Mouse (Mus musculus): Measurements from ENCODE around the gene Cyp2d26. TPM values are rescaled to one million over a fixed set of nuclear protein-coding genes. Genes with fewer than 3 reads are reported as not detected.
A peak's percentile ranks its signal among the peaks of the same experiment; 100 is the strongest.

Cyp2d26 gene
- 0.09 TPM in 1 of 2 replicates, not detected in the other for polyA plus RNA-seq (2015; fragmentation: Nextera tagmentation; extraction: Ambion mirVana)

- ATAC-seq: no peak
- no peak within 1 kb of the TSS for H3K4me3 ChIP-seq
- H3K4me1 ChIP-seq: no peaks in the 10 kb centered on the region
- no peaks in the 10 kb centered on the region for H3K9me3 ChIP-seq (replicated peaks)
- no peak within 1 kb of the TSS for H3K9ac ChIP-seq
- H3K27ac ChIP-seq: no peak within 1 kb of the TSS
- no peaks in the 10 kb centered on the region for H3K36me3 ChIP-seq (ENCODE audit: poor library complexity, severe bottlenecking)
- no peaks in the 10 kb centered on the region for H3K27me3 ChIP-seq
- H3K4me2 ChIP-seq: no peak within 1 kb of the TSS
- WGBS: 86% methylated on average over 5 of the region's 5 CpGs
These were observed at the start of gene Cyp2d26 for GRCm38 (mm10) chr15:82794277-82794676. Cyp2d26 (minus strand) TSS chr15:82794294.

GRCm38 (mm10) chr15:82839146-82839545 is 45.1 kb upstream of the Cyp2d26 start:
- Histone ChIP-seq H3K27ac (no peak overlapping the region), H3K9me3 (replicated peaks) (no peaks in the 10 kb centered on the region), H3K4me3 (no peak overlapping the region), H3K4me1 (no peaks in the 10 kb centered on the region), H3K27me3 (no peaks in the 10 kb centered on the region), H3K36me3 (ENCODE audit: poor library complexity, severe bottlenecking) (no peaks in the 10 kb centered on the region), H3K4me2 (no peak overlapping the region), H3K9ac (no peak overlapping the region)
- ATAC-seq: no peak
- WGBS: 94% methylated on average over 3 of the region's 3 CpGs

- Histone ChIP-seq H3K4me3 (no peak overlapping the region), H3K36me3 (ENCODE audit: poor library complexity, severe bottlenecking) (no peaks in the 10 kb centered on the region), H3K9me3 (replicated peaks) (no peaks in the 10 kb centered on the region), H3K27ac (no peak overlapping the region), H3K9ac (no peak overlapping the region), H3K27me3 (no peaks in the 10 kb centered on the region), H3K4me2 (no peak overlapping the region), H3K4me1 (0 out of 2 replicates have a peak, but pooled peaks cover 2% of the 10 kb centered on the region)
- no peak for ATAC-seq
- 87% methylated on average over 6 of the region's 6 CpGs for WGBS
These were observed 35.8 kb upstream of the Cyp2d26 start for GRCm38 (mm10) chr15:82829917-82830316.

- H3K9me3 ChIP-seq (replicated peaks): no peaks in the 10 kb centered on the region
- no peaks in the 10 kb centered on the region for H3K27me3 ChIP-seq
- ATAC-seq: no peak
- H3K4me3 ChIP-seq: no peak overlapping the region
- peaks cover 13% of the 10 kb centered on the region for H3K4me1 ChIP-seq
- no peak overlapping the region for H3K9ac ChIP-seq
- H3K36me3 ChIP-seq (ENCODE audit: poor library complexity, severe bottlenecking): no peaks in the 10 kb centered on the region
- H3K4me2 ChIP-seq: no peak overlapping the region
- H3K27ac ChIP-seq: no peak overlapping the region
These were observed 31.8 kb upstream of the Cyp2d26 start for GRCm38 (mm10) chr15:82825866-82826265.

GRCm38 (mm10) chr15:82822347-82822746 is 28.3 kb upstream of the Cyp2d26 start:
- H3K4me3 ChIP-seq: no peak overlapping the region
- ATAC-seq: no peak

GRCm38 (mm10) chr15:82821657-82822056 is 27.6 kb upstream of the Cyp2d26 start:
- 96% methylated on average over 1 of the region's 1 CpGs for WGBS
- H3K4me2 ChIP-seq: no peak overlapping the region
- no peak overlapping the region for H3K9ac ChIP-seq
- H3K4me1 ChIP-seq: peaks cover 11% of the 10 kb centered on the region
- H3K9me3 ChIP-seq (replicated peaks): no peaks in the 10 kb centered on the region
- H3K4me3 ChIP-seq: no peak overlapping the region
- ATAC-seq: no peak
- H3K27me3 ChIP-seq: no peaks in the 10 kb centered on the region
- 0 out of 2 replicates have a peak, but pooled peaks cover 3% of the 10 kb centered on the region for H3K36me3 ChIP-seq (ENCODE audit: poor library complexity, severe bottlenecking)
- no peak overlapping the region for H3K27ac ChIP-seq

More at GRCm38 (mm10) chr15:82822347-82822746, 28.3 kb upstream of the Cyp2d26 start:
- 90% methylated on average over 3 of the region's 4 CpGs for WGBS
- H3K9ac ChIP-seq: no peak overlapping the region
- H3K4me1 ChIP-seq: peaks cover 11% of the 10 kb centered on the region
- 0 out of 2 replicates have a peak, but pooled peaks cover 3% of the 10 kb centered on the region for H3K36me3 ChIP-seq (ENCODE audit: poor library complexity, severe bottlenecking)
- H3K27me3 ChIP-seq: no peaks in the 10 kb centered on the region
- no peaks in the 10 kb centered on the region for H3K9me3 ChIP-seq (replicated peaks)
- H3K4me2 ChIP-seq: no peak overlapping the region
- H3K27ac ChIP-seq: 0 out of 2 replicates have a peak overlapping the region, but pooled peaks have one; percentile 12

GRCm38 (mm10) chr15:82815296-82815695 is 21.2 kb upstream of the Cyp2d26 start:
- WGBS: 91% methylated on average over 4 of the region's 4 CpGs

GRCm38 (mm10) chr15:82814806-82815205 is 20.7 kb upstream of the Cyp2d26 start:
- no peaks in the 10 kb centered on the region for H3K9me3 ChIP-seq (replicated peaks)
- H3K36me3 ChIP-seq (ENCODE audit: poor library complexity, severe bottlenecking): peaks cover 35% of the 10 kb centered on the region
- no peak overlapping the region for H3K27ac ChIP-seq
- no peaks in the 10 kb centered on the region for H3K27me3 ChIP-seq
- 61% methylated on average over 4 of the region's 4 CpGs for WGBS
- H3K9ac ChIP-seq: no peak overlapping the region
- H3K4me2 ChIP-seq: no peak overlapping the region
- 0 out of 2 replicates have a peak, but pooled peaks have one; percentile 50 for ATAC-seq
- peaks cover 2% of the 10 kb centered on the region; the same call in 1 of the 2 replicates for H3K4me1 ChIP-seq
- no peak overlapping the region for H3K4me3 ChIP-seq

More at GRCm38 (mm10) chr15:82815296-82815695, 21.2 kb upstream of the Cyp2d26 start:
- Histone ChIP-seq H3K4me3 (no peak overlapping the region), H3K9ac (no peak overlapping the region), H3K27me3 (no peaks in the 10 kb centered on the region), H3K4me1 (no peaks in the 10 kb centered on the region), H3K36me3 (ENCODE audit: poor library complexity, severe bottlenecking) (peaks cover 30% of the 10 kb centered on the region), H3K4me2 (no peak overlapping the region), H3K9me3 (replicated peaks) (no peaks in the 10 kb centered on the region), H3K27ac (no peak overlapping the region)
- ATAC-seq: no peak

GRCm38 (mm10) chr15:82814321-82814720 is 20.2 kb upstream of the Cyp2d26 start:
- H3K4me3 ChIP-seq: no peak overlapping the region
- no peak for ATAC-seq
- H3K9me3 ChIP-seq (replicated peaks): no peaks in the 10 kb centered on the region
- H3K4me1 ChIP-seq: peaks cover 6% of the 10 kb centered on the region
- H3K27ac ChIP-seq: no peak overlapping the region
- no peaks in the 10 kb centered on the region for H3K27me3 ChIP-seq
- 90% methylated on average over 7 of the region's 7 CpGs for whole genome bisulfite sequencing
- no peak overlapping the region for H3K4me2 ChIP-seq
- H3K9ac ChIP-seq: no peak overlapping the region
- H3K36me3 ChIP-seq (ENCODE audit: poor library complexity, severe bottlenecking): peaks cover 39% of the 10 kb centered on the region

GRCm38 (mm10) chr15:82810556-82810955 is 16.5 kb upstream of the Cyp2d26 start:
- Histone ChIP-seq H3K4me1 (peaks cover 6% of the 10 kb centered on the region), H3K27me3 (no peaks in the 10 kb centered on the region), H3K4me2 (no peak overlapping the region), H3K4me3 (no peak overlapping the region), H3K36me3 (ENCODE audit: poor library complexity, severe bottlenecking) (peaks cover 36% of the 10 kb centered on the region), H3K27ac (no peak overlapping the region), H3K9me3 (replicated peaks) (no peaks in the 10 kb centered on the region), H3K9ac (no peak overlapping the region)
- 92% methylated on average over 1 of the region's 1 CpGs for WGBS
- ATAC-seq: no peak

GRCm38 (mm10) chr15:82809511-82809910 is 15.4 kb upstream of the Cyp2d26 start:
- Histone ChIP-seq H3K9ac (no peak overlapping the region; the same call in 1 of the 2 replicates), H3K27ac (no peak overlapping the region), H3K9me3 (replicated peaks) (no peaks in the 10 kb centered on the region), H3K27me3 (no peaks in the 10 kb centered on the region), H3K4me1 (peaks cover 6% of the 10 kb centered on the region), H3K4me3 (no peak overlapping the region), H3K36me3 (ENCODE audit: poor library complexity, severe bottlenecking) (peaks cover 35% of the 10 kb centered on the region), H3K4me2 (no peak overlapping the region)
- 73% methylated on average over 6 of the region's 6 CpGs for WGBS
- no peak for ATAC-seq

GRCm38 (mm10) chr15:82806969-82807763 is 13.1 kb upstream of the Cyp2d26 start:
- H3K27me3 ChIP-seq: no peaks in the 10 kb centered on the region
- no peak overlapping the region for H3K9ac ChIP-seq
- no peak overlapping the region for H3K4me3 ChIP-seq
- no peak for ATAC-seq
- no peaks in the 10 kb centered on the region for H3K9me3 ChIP-seq (replicated peaks)
- no peak overlapping the region for H3K27ac ChIP-seq
- WGBS: 83% methylated on average over 5 of the region's 5 CpGs
- H3K4me2 ChIP-seq: no peak overlapping the region
- H3K36me3 ChIP-seq (ENCODE audit: poor library complexity, severe bottlenecking): peaks cover 22% of the 10 kb centered on the region
- peaks cover 6% of the 10 kb centered on the region for H3K4me1 ChIP-seq

All from forebrain, embryonic 13.5 days (tissue).